Mouse (Mus musculus) hematopoietic stem cell, adult 5-6 weeks (primary cell): ENCODE results near the gene Sdc3. TPM values are rescaled to one million over a fixed set of nuclear protein-coding genes. Genes with fewer than 3 reads are reported as not detected.

ENCODE experiments used
- ATAC-seq, 2 experiments: fragments of 125-278 bp in 1 of 2; replicated peaks in 1 of 2; 2 replicates each; pipeline ENCODE4 v1.8.0; 2016 to 2017; ENCODE audit warnings: inconsistent platforms in 2 of 2, mild to moderate bottlenecking in 2 of 2, moderate number of reproducible peaks in 2 of 2, low read depth in 1 of 2, moderate TSS enrichment in 1 of 2; ENCODE audit not compliant: low FRiP score in 2 of 2, poor library complexity in 2 of 2, severe bottlenecking in 2 of 2, insufficient read depth in 1 of 2, low TSS enrichment in 1 of 2
- total RNA-seq: library from RNA; stranded (forward); fragments of 172-1452, 232-1000 nt; gene quantifications from 2 replicates; pipeline ENCODE4 v1.2.3, GENCODE M21; 2017

The Sdc3 gene
- total RNA-seq, 1 experiment from 2014 or later, result 1.9 TPM

- no peak for ATAC-seq
These were observed 66.5 kb downstream of the Sdc3 start for GRCm38 (mm10) chr4:130858880-130859279.

- ATAC-seq, result no peak
These were observed 67.1 kb downstream of the Sdc3 start for GRCm38 (mm10) chr4:130859467-130859866.

GRCm38 (mm10) chr4:130860902-130861652 lies 68.7 kb downstream of the Sdc3 start:
- no peak for ATAC-seq

GRCm38 (mm10) chr4:130861653-130862208 lies 69.4 kb downstream of the Sdc3 start:
- ATAC-seq, result no peak

GRCm38 (mm10) chr4:130862538-130862937 lies 70.2 kb downstream of the Sdc3 start:
- ATAC-seq, result no peak

GRCm38 (mm10) chr4:130865460-130865859 lies 73.1 kb downstream of the Sdc3 start:
- no peak for ATAC-seq

- no peak for ATAC-seq
These were observed 73.6 kb downstream of the Sdc3 start for GRCm38 (mm10) chr4:130865901-130866371.

GRCm38 (mm10) chr4:130867940-130868339 lies 75.6 kb downstream of the Sdc3 start:
- no peak for ATAC-seq

GRCm38 (mm10) chr4:130868803-130869202 lies 76.5 kb downstream of the Sdc3 start:
- ATAC-seq, result no peak

- ATAC-seq, result no peak
These were observed 80.1 kb downstream of the Sdc3 start for GRCm38 (mm10) chr4:130872414-130872813.

- no peak for ATAC-seq
These were observed 81.1 kb downstream of the Sdc3 start for GRCm38 (mm10) chr4:130873440-130873839.

GRCm38 (mm10) chr4:130874601-130875000 lies 82.3 kb downstream of the Sdc3 start:
- no peak; a peak in 1 of 4 replicates for ATAC-seq

Other genes with a start within 250 kb of the Sdc3 start
- 0.31 and 1.1 TPM in 2 replicates for gene Nkain1, start 218.4 kb upstream of the Sdc3 start, total RNA-seq
- 72.0 and 81.9 TPM in 2 replicates for gene Pum1, start 129.2 kb upstream of the Sdc3 start, total RNA-seq
- 169 and 212 TPM in 2 replicates for gene Laptm5, start 120.6 kb downstream of the Sdc3 start, total RNA-seq
- gene Matn1, start 151.8 kb downstream of the Sdc3 start, total RNA-seq, result not detected in 2 replicates